Mouse (Mus musculus) lung, adult 2 months (tissue): ENCODE data around the gene Slc25a26. TPM values are rescaled to one million over a fixed set of nuclear protein-coding genes. Genes with fewer than 3 reads are reported as not detected.
"Not testable (repeated sequence)": the region's sequence is repeated elsewhere in the genome, so short reads cannot be mapped to it uniquely, and the experiment has no call there.

Experiments
- DNase-seq: peaks from one replicate; pipeline ENCODE4 v3.0.0; 2022
- H3K4me1 ChIP-seq: fragments of 200-500 bp; 2 replicates; pipeline ENCODE4 v1.6.1; 2011; ENCODE audit warnings: low read length; ENCODE audit not compliant: control insufficient read depth, insufficient read depth
- H3K4me3 ChIP-seq: fragments of 200-500 bp; replicated peaks from 2 replicates; pipeline ENCODE3; 2011; ENCODE audit warnings: low read depth, mild to moderate bottlenecking, control low read depth, low read length; ENCODE audit errors: extremely low read depth
- CTCF ChIP-seq: fragments of 200-500 bp; IDR thresholded peaks from 2 replicates; pipeline ENCODE4 v1.5.1; 2011; ENCODE audit warnings: mild to moderate bottlenecking, low read length, control low read depth; ENCODE audit not compliant: insufficient read depth
- POLR2A ChIP-seq: fragments of 200-500 bp; IDR thresholded peaks from 2 replicates; pipeline ENCODE4 v1.6.1; 2011; ENCODE audit warnings: low read depth, mild to moderate bottlenecking, control low read depth, low read length, borderline replicate concordance; ENCODE audit errors: extremely low read depth
- WGBS: fragments of 180-500 bp; shearing (Covaris S2); methylation state at CpG from one replicate; pipeline ENCODE4 v1.1.7; 2018; 5-methylcytosine and 5-hydroxymethylcytosine counted together
- polyA plus RNA-seq: library from polyadenylated mRNA; depleted of rRNA; stranded (reverse); fragments of >200 nt; gene quantifications from 2 replicates; pipeline ENCODE4 v1.2.3, GENCODE M21; 2012

Gene Slc25a26
- polyA plus RNA-seq, 1 experiment = 5.7 TPM

- 73% methylated on average over 6 of the region's 6 CpGs for WGBS
- Histone ChIP-seq H3K4me1 (no peaks in the 10 kb centered on the region), H3K4me3 (no peak overlapping the region)
- no peak for DNase-seq
- TF ChIP-seq CTCF (no peak), POLR2A (no peak)
Measured at GRCm38 (mm10) chr6:94550298-94550697, 50.2 kb downstream of the Slc25a26 start.

- Histone ChIP-seq H3K4me3 (no peak overlapping the region), H3K4me1 (no peaks in the 10 kb centered on the region)
- DNase-seq = no peak
- TF ChIP-seq POLR2A (no peak), CTCF (no peak)
- 75% methylated on average over 7 of the region's 7 CpGs for WGBS
Measured at GRCm38 (mm10) chr6:94550851-94551250, 50.7 kb downstream of the Slc25a26 start.

GRCm38 (mm10) chr6:94553085-94553484 lies 53.0 kb downstream of the Slc25a26 start:
- no peak for DNase-seq
- no peak overlapping the region for H3K4me3 ChIP-seq
- TF ChIP-seq CTCF (no peak), POLR2A (no peak)
- 96% methylated on average over 5 of the region's 5 CpGs for WGBS
- H3K4me1 ChIP-seq = no peaks in the 10 kb centered on the region

DNA sequence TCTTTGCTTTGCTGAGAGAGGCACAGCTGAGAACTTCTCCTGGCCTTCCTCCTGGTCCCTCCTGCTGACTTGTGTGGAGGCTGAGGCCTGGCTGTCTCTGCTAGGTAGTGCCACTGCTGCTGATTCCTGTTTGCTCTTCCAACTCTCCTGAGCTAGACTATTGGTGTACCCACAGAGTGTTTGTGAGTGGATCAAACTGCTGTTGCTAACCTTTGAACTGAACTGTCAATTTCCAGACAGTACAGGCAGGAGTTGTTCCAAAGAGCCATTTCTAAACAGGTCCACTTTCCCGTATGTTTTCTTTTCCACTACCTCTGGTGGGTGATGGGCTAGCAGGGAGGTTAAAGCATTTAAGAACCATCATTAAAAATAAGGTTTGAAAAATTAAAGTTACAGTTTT lies 58.5 kb downstream of the Slc25a26 start:
- DNase-seq, H3K4me1 ChIP-seq, H3K4me3 ChIP-seq: not testable (repeated sequence)
- WGBS = 63% methylated on average over 1 of the region's 1 CpGs

DNA sequence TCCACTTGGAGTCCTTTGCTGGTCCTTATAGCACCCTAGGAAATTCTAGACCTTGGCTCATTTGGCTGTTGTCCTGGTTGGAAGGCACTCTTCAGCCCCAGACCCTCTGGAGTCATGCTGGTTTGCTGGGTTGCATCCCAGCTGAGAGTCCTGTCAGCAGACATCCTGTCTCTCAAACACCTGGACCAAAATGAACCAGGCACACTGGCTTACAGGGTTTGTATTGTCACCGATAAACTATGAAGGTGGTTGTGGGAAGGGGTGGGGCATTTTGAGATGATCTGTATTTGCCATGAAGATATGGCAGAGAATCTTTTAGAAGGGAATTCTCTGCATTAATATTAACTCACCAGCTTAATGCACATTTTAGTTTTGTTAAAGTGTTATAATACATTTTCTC lies 60.8 kb downstream of the Slc25a26 start:
- H3K4me1 ChIP-seq = no peaks in the 10 kb centered on the region
- no peak for DNase-seq
- no peak overlapping the region for H3K4me3 ChIP-seq
- TF ChIP-seq CTCF = no peak
- WGBS = 81% methylated on average over 1 of the region's 1 CpGs

DNA sequence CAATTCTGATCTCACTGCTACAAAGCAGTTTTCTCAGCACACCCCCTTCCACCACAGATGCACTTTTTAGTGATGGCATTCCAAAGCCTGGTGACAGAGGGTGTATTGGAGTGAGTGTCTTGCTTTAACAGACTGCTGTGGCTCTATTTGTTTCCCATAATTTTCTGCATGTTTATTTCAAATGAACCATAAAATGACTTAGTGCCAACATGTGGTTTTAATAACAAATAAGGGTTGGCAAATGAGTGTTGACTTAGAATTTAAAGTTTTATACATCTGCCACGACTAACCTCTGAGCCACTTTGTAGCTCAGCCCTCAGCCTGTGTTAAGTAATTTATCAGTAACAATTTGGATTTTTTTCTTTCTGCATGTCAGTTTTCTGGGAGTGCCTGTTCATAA lies 61.2 kb downstream of the Slc25a26 start:
- TF ChIP-seq CTCF = no peak
- TF ChIP-seq POLR2A = no peak
- Histone ChIP-seq H3K4me3 (no peak overlapping the region), H3K4me1 (no peaks in the 10 kb centered on the region)
- DNase-seq = no peak
- WGBS = 51% methylated on average over 1 of the region's 1 CpGs

- no peak overlapping the region for H3K4me3 ChIP-seq
- TF ChIP-seq POLR2A = no peak
- TF ChIP-seq CTCF = no peak
- DNase-seq = no peak
- WGBS = 47% methylated on average over 8 of the region's 8 CpGs
- no peaks in the 10 kb centered on the region for H3K4me1 ChIP-seq
Measured at GRCm38 (mm10) chr6:94563203-94563940, 63.2 kb downstream of the Slc25a26 start.

DNA sequence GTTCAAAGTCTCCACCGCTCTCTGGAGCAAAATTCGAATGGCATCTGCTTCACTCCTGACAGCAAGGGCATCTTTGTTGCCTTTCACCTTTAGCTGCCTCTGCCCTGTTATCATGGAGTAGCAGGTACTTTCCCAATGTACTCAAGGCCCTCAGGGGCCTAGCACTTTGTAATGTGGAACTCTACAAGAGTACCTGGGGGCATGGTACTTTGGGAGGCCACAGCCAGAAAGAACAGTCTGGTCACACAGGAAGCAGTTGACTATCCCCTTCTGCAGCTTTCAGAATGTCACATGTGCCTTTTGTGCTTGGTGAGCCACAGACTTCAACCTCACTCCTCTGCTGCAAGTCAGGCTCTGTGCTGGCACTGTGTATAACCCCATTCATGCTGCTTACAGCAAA lies 65.6 kb downstream of the Slc25a26 start:
- no peaks in the 10 kb centered on the region for H3K4me1 ChIP-seq
- TF ChIP-seq POLR2A (no peak), CTCF (no peak)

DNA sequence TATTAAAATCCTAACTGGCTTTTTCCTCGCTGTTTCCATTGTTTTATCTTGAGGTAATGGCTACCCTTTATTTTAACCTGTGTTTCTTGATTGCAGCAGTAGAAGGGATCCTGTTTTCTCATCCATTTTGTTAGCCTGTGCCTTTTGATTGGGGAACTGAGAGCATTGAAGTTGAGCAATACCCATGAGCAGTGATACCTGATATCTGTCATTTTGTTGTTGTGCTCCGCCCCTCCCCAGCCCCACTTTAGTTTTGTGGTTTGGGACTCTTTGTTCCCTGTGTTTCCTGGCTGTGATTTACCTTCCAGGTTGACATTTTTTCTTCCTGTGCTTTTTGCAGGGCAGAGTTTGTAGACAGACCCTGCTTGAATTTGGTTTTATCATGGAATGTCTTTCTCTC lies 67.9 kb downstream of the Slc25a26 start:
- no peak for DNase-seq
- no peaks in the 10 kb centered on the region for H3K4me1 ChIP-seq
- H3K4me3 ChIP-seq = no peak overlapping the region
- 84% methylated on average over 2 of the region's 2 CpGs for WGBS
- TF ChIP-seq POLR2A = no peak
- TF ChIP-seq CTCF = no peak

More for the DNA sequence above, 65.6 kb downstream of the Slc25a26 start:
- DNase-seq = no peak
- 82% methylated on average over 2 of the region's 2 CpGs for WGBS
- no peak overlapping the region for H3K4me3 ChIP-seq

- 59% methylated on average over 9 of the region's 9 CpGs for WGBS
- H3K4me1 ChIP-seq = no peaks in the 10 kb centered on the region
- H3K4me3 ChIP-seq = no peak overlapping the region
- TF ChIP-seq POLR2A (no peak), CTCF (no peak)
- DNase-seq = no peak
Measured at GRCm38 (mm10) chr6:94575526-94576166, 75.5 kb downstream of the Slc25a26 start.
